Mouse (Mus musculus): ENCODE results near the gene Tbx15. TPM values are rescaled to one million over a fixed set of nuclear protein-coding genes. Genes with fewer than 3 reads are reported as not detected.
A peak's percentile ranks its signal among the peaks of the same experiment; 100 is the strongest.

Gene Tbx15
- total RNA-seq (2021) = under 1 TPM; 0.13 to 0.33 TPM
- long read RNA-seq, experiment 1 = 0 reads
- long read RNA-seq, experiment 2, partial matches to known transcripts = 0 of 1 reads
- long read RNA-seq, experiment 2, other reads (novel, unspliced or antisense) = 0 of 1 reads

- no peak for DNase-seq (ENCODE audit: low spot score in 2 of 2)
Observed at GRCm38 (mm10) chr3:99240213-99240720, at the start of gene Tbx15. TSS of gene Tbx15 (plus strand) at chr3:99240381.

- DNase-seq (ENCODE audit: low spot score in 2 of 2) = no peak
Observed at GRCm38 (mm10) chr3:99193576-99193975, 46.6 kb upstream of the Tbx15 start.

GRCm38 (mm10) chr3:99203331-99203730 is 36.9 kb upstream of the Tbx15 start:
- DNase-seq (ENCODE audit: low spot score in 2 of 2) = no peak

GRCm38 (mm10) chr3:99208416-99208815 is 31.8 kb upstream of the Tbx15 start:
- no peak for DNase-seq (ENCODE audit: low spot score in 2 of 2)

- DNase-seq (ENCODE audit: low spot score in 2 of 2) = no peak
Observed at GRCm38 (mm10) chr3:99211105-99211698, 29.0 kb upstream of the Tbx15 start.

GRCm38 (mm10) chr3:99227807-99228206 is 12.4 kb upstream of the Tbx15 start:
- no peak for DNase-seq (ENCODE audit: low spot score in 2 of 2)

- peak; percentile 57 to 66 for DNase-seq (ENCODE audit: low spot score in 2 of 2)
Observed at GRCm38 (mm10) chr3:99233393-99234318, 6.5 kb upstream of the Tbx15 start.

- DNase-seq (ENCODE audit: low spot score in 2 of 2) = no peak
Observed at GRCm38 (mm10) chr3:99234319-99234869, 5.8 kb upstream of the Tbx15 start.

- no peak for DNase-seq (ENCODE audit: low spot score in 2 of 2)
Observed at GRCm38 (mm10) chr3:99235116-99235803, 4.9 kb upstream of the Tbx15 start.

GRCm38 (mm10) chr3:99235804-99236755 is 4.1 kb upstream of the Tbx15 start:
- DNase-seq (ENCODE audit: low spot score in 2 of 2) = no peak

GRCm38 (mm10) chr3:99238691-99239090 is 1.5 kb upstream of the Tbx15 start:
- no peak for DNase-seq (ENCODE audit: low spot score in 2 of 2)

- DNase-seq (ENCODE audit: low spot score in 2 of 2) = no peak
Observed at GRCm38 (mm10) chr3:99239301-99240045, 708 bp upstream of the Tbx15 start.

GRCm38 (mm10) chr3:99240811-99241738 is 894 bp downstream of the Tbx15 start:
- no peak for DNase-seq (ENCODE audit: low spot score in 2 of 2)

- DNase-seq (ENCODE audit: low spot score in 2 of 2) = no peak
Observed at GRCm38 (mm10) chr3:99242481-99242880, 2.3 kb downstream of the Tbx15 start.

- DNase-seq (ENCODE audit: low spot score in 2 of 2) = no peak
Observed at GRCm38 (mm10) chr3:99245341-99245740, 5.2 kb downstream of the Tbx15 start.

GRCm38 (mm10) chr3:99246629-99247028 is 6.4 kb downstream of the Tbx15 start:
- DNase-seq (ENCODE audit: low spot score in 2 of 2) = no peak

- DNase-seq (ENCODE audit: low spot score in 2 of 2) = no peak
Observed at GRCm38 (mm10) chr3:99247586-99247985, 7.4 kb downstream of the Tbx15 start.

Measured in adrenal gland, adult 18-20 months (tissue).